Mouse (Mus musculus): ENCODE results near the gene Rpp25. TPM values are rescaled to one million over a fixed set of nuclear protein-coding genes. Genes with fewer than 3 reads are reported as not detected.

The Rpp25 gene
- total RNA-seq (2023) = not detected

GRCm38 (mm10) chr9:57503622-57504380 lies at the start of gene Rpp25:
Gene Rpp25, plus strand, starts transcription at chr9:57504026.

DNA sequence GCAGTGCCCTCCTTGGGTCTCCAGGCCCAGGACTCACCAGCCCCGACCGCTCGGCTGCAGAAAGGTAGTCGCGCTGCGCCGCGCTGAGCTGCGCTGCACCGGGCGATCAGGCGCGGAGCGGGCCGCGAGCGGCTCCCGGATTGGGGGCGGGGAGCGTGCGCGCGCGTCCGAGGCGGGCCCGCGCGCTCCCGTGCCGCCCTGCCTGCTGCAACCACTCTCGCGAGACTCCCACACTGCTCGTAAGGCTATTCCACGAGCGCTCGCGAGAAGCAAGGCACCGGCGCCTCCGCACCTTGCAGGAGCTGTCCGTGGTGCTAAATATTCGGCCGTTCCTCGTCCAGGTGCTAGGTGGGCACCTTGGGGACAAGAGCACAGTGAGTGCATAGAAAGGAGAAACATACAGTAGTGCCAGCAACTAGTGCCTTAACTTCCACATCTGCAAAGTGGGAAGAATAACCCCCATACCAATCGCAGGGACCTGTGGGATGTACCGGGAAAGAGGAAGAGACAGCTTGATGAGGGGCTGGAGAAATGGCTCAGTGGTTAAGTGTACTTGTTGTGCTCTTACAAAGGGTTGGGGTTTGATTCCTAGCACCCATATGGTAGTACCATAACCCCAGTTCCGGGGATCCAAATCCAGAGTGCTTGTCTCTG lies 35.8 kb upstream of the Rpp25 start, which contains the start of gene Scamp5:
Gene Scamp5, minus strand, starts transcription at position 165 of the 654 bp plus-strand sequence.

GRCm38 (mm10) chr9:57521056-57521911 lies 17.5 kb downstream of the Rpp25 start, which contains the start of gene Cox5a:
Gene Cox5a, plus strand, starts transcription at chr9:57521274.

GRCm38 (mm10) chr9:57537044-57537727 lies 33.4 kb downstream of the Rpp25 start, which contains the start of gene Fam219b:
Gene Fam219b, plus strand, starts transcription at chr9:57537528.

DNA sequence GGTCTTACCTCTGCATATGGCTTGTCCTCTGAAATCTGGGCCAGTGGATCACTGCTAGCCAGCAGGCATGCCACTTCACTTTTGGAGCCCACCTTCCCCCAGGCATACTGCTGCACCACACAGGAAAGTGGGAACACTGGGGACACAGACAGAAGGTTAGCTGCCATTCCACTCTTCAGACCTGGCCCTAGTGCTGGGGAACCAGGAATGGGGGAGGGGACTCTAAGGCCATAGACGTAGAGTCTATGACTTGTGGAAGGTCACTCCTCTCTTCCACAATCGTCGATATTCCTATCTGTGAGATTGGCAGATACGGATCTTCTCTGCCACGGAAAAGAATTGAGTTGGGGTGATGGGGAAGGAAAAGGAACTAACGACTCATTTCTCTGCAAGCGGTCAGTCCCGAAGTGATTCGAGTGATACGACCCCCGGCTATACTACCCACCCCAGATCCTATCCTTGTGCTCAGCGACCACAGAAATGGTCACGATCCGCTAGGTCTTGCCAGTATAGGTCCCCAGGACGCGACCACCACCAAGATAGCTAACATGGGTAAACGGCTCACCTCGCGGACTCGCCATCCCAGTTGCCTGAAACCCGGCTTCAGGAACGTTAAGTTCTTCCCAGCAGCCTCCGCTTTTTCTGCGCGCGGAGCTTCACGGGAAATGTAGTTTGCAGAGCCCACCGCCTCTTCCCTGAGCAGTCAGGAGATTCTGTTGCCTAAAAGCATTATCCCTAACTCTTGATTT lies 48.5 kb downstream of the Rpp25 start, which contains the start of gene Mpi:
Gene Mpi, minus strand, starts transcription at position 625 of the 749 bp plus-strand sequence.

Other genes with a start within 250 kb of the Rpp25 start
- gene 1700017B05Rik, start 241.4 kb upstream of the Rpp25 start, total RNA-seq (2023) = 10 to 100 TPM; 40.8 to 43.5 TPM
- 10 to 100 TPM; 27.3 to 27.8 TPM for gene Ppcdc, start 63.9 kb upstream of the Rpp25 start, total RNA-seq (2023)
- gene Scamp5, start 36.0 kb upstream of the Rpp25 start, total RNA-seq (2023) = under 1 TPM; 0.11 to 0.57 TPM
- gene Cox5a, start 17.2 kb downstream of the Rpp25 start, total RNA-seq (2023) = 100 to 1,000 TPM; 110 to 118 TPM
- gene Fam219b, start 33.5 kb downstream of the Rpp25 start, total RNA-seq (2023) = 1 to 10 TPM; 8.2 to 9.1 TPM
- gene Mpi, start 48.7 kb downstream of the Rpp25 start, total RNA-seq (2023) = 10 to 100 TPM; 10.6 to 11.7 TPM
- gene Scamp2, start 56.9 kb downstream of the Rpp25 start, total RNA-seq (2023) = 100 to 1,000 TPM; 120 to 128 TPM
- gene Ulk3, start 85.4 kb downstream of the Rpp25 start, total RNA-seq (2023) = 10 to 100 TPM; 31.1 to 32.8 TPM
- not detected for gene Cplx3, start 102.3 kb downstream of the Rpp25 start, total RNA-seq (2023)
- not detected for gene Lman1l, start 116.7 kb downstream of the Rpp25 start, total RNA-seq (2023)
- 100 to 1,000 TPM; 178 TPM for gene Csk, start 149.6 kb downstream of the Rpp25 start, total RNA-seq (2023)
- gene Cyp1a2, start 179.7 kb downstream of the Rpp25 start, total RNA-seq (2023) = not detected
- gene Cyp1a1, start 183.9 kb downstream of the Rpp25 start, total RNA-seq (2023) = not detected
- gene Edc3, start 204.5 kb downstream of the Rpp25 start, total RNA-seq (2023) = 10 to 100 TPM; 13.3 to 16.1 TPM

Measured in neutrophil, adult 83 days (primary cell).